Mouse (Mus musculus) neural tube, embryonic 15.5 days (tissue): ENCODE data around the gene Slc7a6. TPM values are rescaled to one million over a fixed set of nuclear protein-coding genes. Genes with fewer than 3 reads are reported as not detected.

Experiments
- ATAC-seq: fragments of 200-750 bp; cut with Nextera tagmentation; 2 replicates; pipeline ENCODE4 v1.8.0; 2017; ENCODE audit warnings: mild to moderate bottlenecking, moderate TSS enrichment, moderate library complexity; ENCODE audit not compliant: low FRiP score
- H3K27ac ChIP-seq: fragments of 300-500 bp; sonication (generic); replicated peaks from 2 replicates; pipeline ENCODE4 v1.5.1; 2015; ENCODE audit warnings: mild to moderate bottlenecking, inconsistent platforms
- H3K27me3 ChIP-seq: fragments of 300-500 bp; sonication (generic); replicated peaks from 2 replicates; pipeline ENCODE4 v1.6.1; 2015; ENCODE audit warnings: inconsistent platforms
- H3K36me3 ChIP-seq: fragments of 300-500 bp; sonication (generic); 2 replicates; pipeline ENCODE4 v1.6.1; 2015; ENCODE audit warnings: inconsistent platforms
- H3K4me1 ChIP-seq: fragments of 300-500 bp; sonication (generic); 2 replicates; pipeline ENCODE4 v1.6.1; 2015; ENCODE audit warnings: inconsistent platforms
- H3K4me2 ChIP-seq: fragments of 300-500 bp; sonication (generic); 2 replicates; pipeline ENCODE4 v1.6.1; 2015; ENCODE audit warnings: inconsistent platforms, mild to moderate bottlenecking, moderate library complexity
- H3K4me3 ChIP-seq: fragments of 300-500 bp; sonication (generic); replicated peaks from 2 replicates; pipeline ENCODE4 v1.5.1; 2015; ENCODE audit warnings: mild to moderate bottlenecking, inconsistent platforms
- H3K9ac ChIP-seq: fragments of 300-500 bp; sonication (generic); replicated peaks from 2 replicates; pipeline ENCODE4 v1.6.1; 2015; ENCODE audit warnings: mild to moderate bottlenecking, inconsistent platforms
- H3K9me3 ChIP-seq: fragments of 300-500 bp; sonication (generic); replicated peaks from 2 replicates; pipeline ENCODE4 v1.6.1; 2016; ENCODE audit warnings: inconsistent platforms
- WGBS: fragments of 180-500 bp; shearing (Covaris S2); methylation state at CpG from one replicate; pipeline ENCODE4 v1.1.7; 2015; ENCODE audit warnings: mixed read lengths; 5-methylcytosine and 5-hydroxymethylcytosine counted together
- polyA plus RNA-seq: library from polyadenylated mRNA; unstranded; fragments of >200 nt; fragmentation: Nextera tagmentation; extraction: Ambion mirVana; gene quantifications from 2 replicates; pipeline ENCODE4 v1.2.1, GENCODE M21; 2015

Gene Slc7a6
- polyA plus RNA-seq, 1 experiment from 2014 or later: 55.6 TPM

- no peak for ATAC-seq
Observed at GRCm38 (mm10) chr8:106237106-106237505, 68.4 kb downstream of the Slc7a6 start.

More at GRCm38 (mm10) chr8:106237106-106237505, 68.4 kb downstream of the Slc7a6 start:
- Histone ChIP-seq H3K27me3 (no peaks in the 10 kb centered on the region), H3K4me1 (no peaks in the 10 kb centered on the region), H3K9ac (no peak overlapping the region), H3K4me2 (no peak overlapping the region), H3K36me3 (peaks cover 65% of the 10 kb centered on the region), H3K27ac (no peak overlapping the region), H3K9me3 (no peaks in the 10 kb centered on the region), H3K4me3 (no peak overlapping the region)
- 86% methylated on average over 5 of the region's 5 CpGs for WGBS

Other genes starting within 250 kb of the Slc7a6 start
- 3.2 and 3.5 TPM in 2 replicates for gene Ctrl, start 235.0 kb upstream of the Slc7a6 start, polyA plus RNA-seq
- 86.8 and 142 TPM in 2 replicates for gene Psmb10, start 230.4 kb upstream of the Slc7a6 start, polyA plus RNA-seq
- 3.1 and 3.3 TPM in 2 replicates for gene Lcat, start 225.5 kb upstream of the Slc7a6 start, polyA plus RNA-seq
- gene Slc12a4, start 202.8 kb upstream of the Slc7a6 start, polyA plus RNA-seq: 10.8 and 14.1 TPM in 2 replicates
- not detected in 2 replicates for gene Dpep3, start 189.4 kb upstream of the Slc7a6 start, polyA plus RNA-seq
- gene Dus2, start 177.5 kb upstream of the Slc7a6 start, polyA plus RNA-seq: 27.8 and 30.6 TPM in 2 replicates
- 0.14 TPM in 1 of 2 replicates, not detected in the other for gene Dpep2nb, start 162.9 kb upstream of the Slc7a6 start, polyA plus RNA-seq
- 20.8 and 20.9 TPM in 2 replicates for gene Ddx28, start 157.0 kb upstream of the Slc7a6 start, polyA plus RNA-seq
- 3.5 and 4.4 TPM in 2 replicates for gene Nfatc3, start 110.0 kb upstream of the Slc7a6 start, polyA plus RNA-seq
- gene Esrp2, start 31.9 kb upstream of the Slc7a6 start, polyA plus RNA-seq: 0.17 and 4.5 TPM in 2 replicates
- 19.1 and 21.6 TPM in 2 replicates for gene Pla2g15, start 18.5 kb upstream of the Slc7a6 start, polyA plus RNA-seq
- gene Slc7a6os, start 42.1 kb downstream of the Slc7a6 start, polyA plus RNA-seq: 36.2 and 36.8 TPM in 2 replicates
- gene Prmt7, start 42.1 kb downstream of the Slc7a6 start, polyA plus RNA-seq: 65.5 and 66.5 TPM in 2 replicates
- gene Smpd3, start 169.1 kb downstream of the Slc7a6 start, polyA plus RNA-seq: 45.1 and 50.1 TPM in 2 replicates
- 34.2 and 39.3 TPM in 2 replicates for gene Zfp90, start 246.5 kb downstream of the Slc7a6 start, polyA plus RNA-seq